Mouse (Mus musculus): ENCODE results near the gene Mup8. TPM values are rescaled to one million over a fixed set of nuclear protein-coding genes. Genes with fewer than 3 reads are reported as not detected.
"Not testable (repeated sequence)": the region's sequence is repeated elsewhere in the genome, so short reads cannot be mapped to it uniquely, and the experiment has no call there.

Gene Mup8
- not detected in 2 replicates for polyA plus RNA-seq (2014; fragmentation: Nextera tagmentation; extraction: Ambion mirVana)

- H3K36me3 ChIP-seq (ENCODE audit: control insufficient read depth, insufficient read depth, low read length); H3K9me3 ChIP-seq (ENCODE audit: control insufficient read depth, low read length); H3K4me3 ChIP-seq (ENCODE audit: control insufficient read depth in 1 of 2, insufficient read depth in 1 of 2, low read depth in 1 of 2, low read length in 2 of 2); H3K4me1 ChIP-seq (ENCODE audit: control insufficient read depth in 2 of 2, insufficient read depth in 2 of 2, low read length in 2 of 2); H3K9ac ChIP-seq (ENCODE audit: low read length); ATAC-seq (ENCODE audit: insufficient number of reproducible peaks, insufficient read depth, low FRiP score, low read depth); H3K4me2 ChIP-seq (ENCODE audit: low read length); H3K27me3 ChIP-seq (ENCODE audit: control insufficient read depth, insufficient read depth, low read length); H3K27ac ChIP-seq (replicated peaks in 1 of 2; ENCODE audit: control insufficient read depth in 1 of 2, insufficient read depth in 1 of 2, low read depth in 2 of 2, low read length in 2 of 2): not testable (repeated sequence)
- 64% methylated on average over 3 of the region's 3 CpGs for WGBS
Measured at GRCm38 (mm10) chr4:60222499-60222898, at the start of gene Mup8. Gene Mup8, minus strand, starts transcription at chr4:60222599.

- not testable (repeated sequence) for H3K27ac ChIP-seq (replicated peaks in 1 of 2; ENCODE audit: control insufficient read depth in 1 of 2, insufficient read depth in 1 of 2, low read depth in 2 of 2, low read length in 2 of 2); H3K36me3 ChIP-seq (ENCODE audit: control insufficient read depth, insufficient read depth, low read length); H3K9me3 ChIP-seq (ENCODE audit: control insufficient read depth, low read length); ATAC-seq (ENCODE audit: insufficient number of reproducible peaks, insufficient read depth, low FRiP score, low read depth); H3K27me3 ChIP-seq (ENCODE audit: control insufficient read depth, insufficient read depth, low read length); H3K9ac ChIP-seq (ENCODE audit: low read length); H3K4me2 ChIP-seq (ENCODE audit: low read length); H3K4me3 ChIP-seq (ENCODE audit: control insufficient read depth in 1 of 2, insufficient read depth in 1 of 2, low read depth in 1 of 2, low read length in 2 of 2); H3K4me1 ChIP-seq (ENCODE audit: control insufficient read depth in 2 of 2, insufficient read depth in 2 of 2, low read length in 2 of 2)
- 66% methylated on average over 11 of the region's 11 CpGs for WGBS
Measured at GRCm38 (mm10) chr4:60265977-60266770, 43.8 kb upstream of the Mup8 start.

- not testable (repeated sequence) for H3K9me3 ChIP-seq (ENCODE audit: control insufficient read depth, low read length); ATAC-seq (ENCODE audit: insufficient number of reproducible peaks, insufficient read depth, low FRiP score, low read depth); H3K36me3 ChIP-seq (ENCODE audit: control insufficient read depth, insufficient read depth, low read length); H3K4me1 ChIP-seq (ENCODE audit: control insufficient read depth in 2 of 2, insufficient read depth in 2 of 2, low read length in 2 of 2); H3K27ac ChIP-seq (replicated peaks in 1 of 2; ENCODE audit: control insufficient read depth in 1 of 2, insufficient read depth in 1 of 2, low read depth in 2 of 2, low read length in 2 of 2); H3K4me3 ChIP-seq (ENCODE audit: control insufficient read depth in 1 of 2, insufficient read depth in 1 of 2, low read depth in 1 of 2, low read length in 2 of 2); H3K4me2 ChIP-seq (ENCODE audit: low read length); H3K27me3 ChIP-seq (ENCODE audit: control insufficient read depth, insufficient read depth, low read length); H3K9ac ChIP-seq (ENCODE audit: low read length)
- 90% methylated on average over 3 of the region's 4 CpGs for whole genome bisulfite sequencing
Measured at GRCm38 (mm10) chr4:60262706-60263105, 40.3 kb upstream of the Mup8 start.

Other genes starting within 250 kb of the Mup8 start
- not detected in 2 replicates for gene Mup7, start 152.1 kb downstream of the Mup8 start, polyA plus RNA-seq (2014; fragmentation: Nextera tagmentation; extraction: Ambion mirVana)
- gene Mup2, start 68.3 kb downstream of the Mup8 start, polyA plus RNA-seq (2014; fragmentation: Nextera tagmentation; extraction: Ambion mirVana), result not detected in 2 replicates
- not detected in 2 replicates for gene Mup9, start 199.4 kb upstream of the Mup8 start, polyA plus RNA-seq (2014; fragmentation: Nextera tagmentation; extraction: Ambion mirVana)

Measured in heart, embryonic 14.5 days (tissue).